Mouse (Mus musculus) heart, postnatal 0 days (tissue): ENCODE measurements around the gene Ap3d1. TPM values are rescaled to one million over a fixed set of nuclear protein-coding genes. Genes with fewer than 3 reads are reported as not detected.
A peak's percentile ranks its signal among the peaks of the same experiment; 100 is the strongest.

Source experiments
- ATAC-seq: fragments of 200-750 bp; cut with Nextera tagmentation; 2 replicates; pipeline ENCODE4 v1.8.0; 2017; ENCODE audit warnings: low read depth, moderate number of reproducible peaks, moderate library complexity; ENCODE audit not compliant: insufficient read depth
- DNase-seq: peaks from one replicate; pipeline ENCODE4 v3.0.0-alpha.2; 2016; ENCODE audit warnings: low spot score
- H3K27ac ChIP-seq: fragments of 300-500 bp; sonication (generic); 2 replicates; pipeline ENCODE4 v1.5.1; 2014; ENCODE audit warnings: low read depth, mild to moderate bottlenecking
- H3K27me3 ChIP-seq: fragments of 300-500 bp; sonication (generic); 2 replicates; pipeline ENCODE4 v1.6.1; 2014; ENCODE audit warnings: low read length, mixed read lengths; ENCODE audit not compliant: control insufficient read depth, insufficient read depth
- H3K36me3 ChIP-seq: fragments of 300-500 bp; sonication (generic); replicated peaks from 2 replicates; pipeline ENCODE4 v1.6.1; 2014; ENCODE audit warnings: low read length, mixed read lengths; ENCODE audit not compliant: control insufficient read depth, insufficient read depth
- H3K4me1 ChIP-seq: fragments of 300-500 bp; sonication (generic); 2 replicates; pipeline ENCODE4 v1.6.1; 2014; ENCODE audit warnings: antibody characterized with exemption; ENCODE audit not compliant: control insufficient read depth, insufficient read depth
- H3K4me2 ChIP-seq: fragments of 300-500 bp; sonication (generic); 2 replicates; pipeline ENCODE4 v1.6.1; 2014; ENCODE audit warnings: low read depth, mild to moderate bottlenecking, low read length, moderate library complexity
- H3K4me3 ChIP-seq: fragments of 300-500 bp; sonication (generic); 2 replicates; pipeline ENCODE4 v1.5.1; 2014; ENCODE audit warnings: low read depth, low read length
- H3K9ac ChIP-seq: fragments of 300-500 bp; sonication (generic); replicated peaks from 2 replicates; pipeline ENCODE4 v1.6.1; 2014; ENCODE audit warnings: low read depth, low read length, mixed read lengths
- H3K9me3 ChIP-seq: fragments of 300-500 bp; sonication (generic); replicated peaks from 2 replicates; pipeline ENCODE4 v1.6.1; 2016; ENCODE audit warnings: low read length; ENCODE audit not compliant: control insufficient read depth
- CTCF ChIP-seq: IDR thresholded peaks from 2 replicates; pipeline ENCODE4 v1.5.1; 2016; ENCODE audit warnings: antibody characterized with exemption, control low read depth, low read depth
- EP300 ChIP-seq: IDR thresholded peaks from 2 replicates; pipeline ENCODE4 v1.6.1; 2016; ENCODE audit warnings: antibody characterized with exemption, low read depth
- WGBS: fragments of 180-500 bp; shearing (Covaris S2); extraction: QIAGEN DNeasy Blood & Tissue Kit; methylation state at CpG from one replicate; pipeline ENCODE4 v1.1.7; 2014; 5-methylcytosine and 5-hydroxymethylcytosine counted together
- polyA plus RNA-seq: library from polyadenylated mRNA; unstranded; fragments of >200 nt; fragmentation: Nextera tagmentation; extraction: Ambion mirVana; gene quantifications from 2 replicates; pipeline ENCODE4 v1.2.1, GENCODE M21; 2015
- total RNA-seq: library from RNA; depleted of rRNA; stranded (reverse); fragments of >200 nt; gene quantifications from 2 replicates; pipeline ENCODE4 v1.2.3, GENCODE M21; 2014; ENCODE audit warnings: low replicate concordance

Gene Ap3d1
- total and polyA plus RNA-seq, 2 experiments from 2014 or later = 31.6 to 77.9 TPM

- peak; percentile 9; the same call in 1 of the 2 replicates for TF ChIP-seq EP300
- no peak for TF ChIP-seq CTCF
- no peaks in the 10 kb centered on the region for H3K9me3 ChIP-seq
- no peaks in the 10 kb centered on the region for H3K27me3 ChIP-seq
- H3K4me1 ChIP-seq = peaks cover 64% of the 10 kb centered on the region
- ATAC-seq (peak; percentile 86), DNase-seq (peak; percentile 99)
- H3K27ac ChIP-seq = peak overlapping the region; percentile 99
- under 1% methylated on average over 56 of the region's 78 CpGs for WGBS
- peak overlapping the region; percentile 94 for H3K4me3 ChIP-seq
- peaks cover 7% of the 10 kb centered on the region for H3K36me3 ChIP-seq
- H3K4me2 ChIP-seq = peak overlapping the region; percentile 75
- H3K9ac ChIP-seq = peak overlapping the region; percentile 98
Measured at GRCm38 (mm10) chr10:80676198-80676928, 65.7 kb downstream of the Ap3d1 start.

DNA sequence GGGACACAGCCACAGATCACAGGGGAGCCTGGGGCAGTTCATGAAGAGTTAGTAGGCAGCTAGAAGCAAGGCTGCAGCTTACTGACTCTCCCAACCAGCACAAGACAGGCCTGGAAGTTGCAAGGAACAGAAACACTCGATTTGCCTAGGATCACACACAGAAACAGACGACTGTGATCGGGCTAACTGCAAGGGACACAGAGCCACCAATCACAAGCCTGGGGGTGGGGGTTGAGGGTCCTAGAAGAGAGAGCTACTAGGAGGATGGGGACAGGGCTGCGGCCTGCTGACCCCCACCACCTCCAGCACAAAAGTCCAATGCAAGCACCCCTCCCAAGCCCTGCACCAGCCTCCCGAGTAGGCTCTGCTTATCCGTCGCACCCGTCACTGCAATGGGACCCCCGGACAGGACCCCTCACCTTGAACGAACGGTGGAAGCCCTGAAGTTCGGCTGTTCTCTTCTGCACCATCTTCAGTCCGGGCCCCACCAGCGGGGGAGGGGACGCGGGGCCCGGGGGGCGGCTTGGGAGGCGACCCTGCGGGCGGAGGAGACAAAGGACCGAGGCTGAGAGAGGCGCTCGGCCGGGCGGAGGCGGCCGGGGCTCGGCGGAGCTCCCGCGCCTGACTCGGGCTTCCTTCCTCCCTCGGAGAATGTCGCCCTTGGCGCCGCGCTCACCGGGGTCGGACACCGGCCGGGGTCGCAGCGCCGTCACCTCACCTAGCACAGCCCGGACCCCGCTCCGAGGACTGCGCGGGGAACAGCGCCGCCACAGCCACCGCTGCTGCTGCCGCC is 66.5 kb downstream of the Ap3d1 start:
- Histone ChIP-seq H3K9me3 (no peaks in the 10 kb centered on the region), H3K4me1 (peaks cover 71% of the 10 kb centered on the region), H3K27ac (peak overlapping the region; percentile 92), H3K4me3 (peak overlapping the region; percentile 94), H3K9ac (peak overlapping the region; percentile 98), H3K4me2 (peak overlapping the region; percentile 69), H3K36me3 (peaks cover 15% of the 10 kb centered on the region), H3K27me3 (no peaks in the 10 kb centered on the region)
- DNase-seq = peak; percentile 51
- under 1% methylated on average over 22 of the region's 54 CpGs for WGBS
- TF ChIP-seq CTCF (no peak), EP300 (no peak)
- no peak for ATAC-seq

- Histone ChIP-seq H3K4me1 (peaks cover 72% of the 10 kb centered on the region), H3K4me3 (peak overlapping the region; percentile 94), H3K9me3 (no peaks in the 10 kb centered on the region), H3K4me2 (peak overlapping the region; percentile 69), H3K27me3 (no peaks in the 10 kb centered on the region), H3K9ac (peak overlapping the region; percentile 98), H3K27ac (peak overlapping the region; percentile 92), H3K36me3 (peaks cover 19% of the 10 kb centered on the region)
- no peak for ATAC-seq
- no peak for TF ChIP-seq CTCF
- no peak for TF ChIP-seq EP300
- WGBS = 7% methylated on average over 6 of the region's 6 CpGs
- DNase-seq = no peak
Measured at GRCm38 (mm10) chr10:80674851-80675404, 67.1 kb downstream of the Ap3d1 start.

DNA sequence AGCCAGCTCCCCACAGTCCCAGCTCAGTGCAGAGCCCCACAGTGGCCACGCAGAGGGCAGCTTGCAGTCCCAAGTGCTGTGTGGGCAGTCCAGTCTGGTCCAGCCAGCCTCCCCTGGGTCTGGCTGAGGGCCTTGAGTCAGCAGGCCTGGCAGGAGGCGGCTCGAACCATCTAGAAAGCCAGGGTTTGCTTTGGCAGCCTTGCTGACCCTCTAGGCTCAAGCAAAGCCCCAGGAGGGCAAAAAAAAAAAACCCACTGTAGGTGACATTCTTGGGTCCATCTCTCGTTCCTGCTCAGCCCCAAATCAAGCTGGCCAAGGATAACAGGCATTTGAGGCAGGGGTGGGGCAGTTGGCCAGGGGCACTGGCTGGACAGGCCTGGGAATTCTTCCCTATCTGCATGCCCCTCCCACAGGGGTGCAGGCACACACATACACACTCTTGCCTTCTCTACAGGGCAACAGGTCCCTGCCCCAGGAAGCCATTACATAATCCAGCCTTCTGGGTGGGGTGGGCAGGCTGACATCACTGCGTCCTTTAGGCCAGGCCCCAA is 67.8 kb downstream of the Ap3d1 start:
- no peaks in the 10 kb centered on the region for H3K27me3 ChIP-seq
- H3K9me3 ChIP-seq = no peaks in the 10 kb centered on the region
- peak overlapping the region; percentile 69 for H3K4me2 ChIP-seq
- no peak for TF ChIP-seq CTCF
- H3K4me1 ChIP-seq = peaks cover 73% of the 10 kb centered on the region
- H3K9ac ChIP-seq = peak overlapping the region; percentile 98
- peak overlapping the region; percentile 94 for H3K4me3 ChIP-seq
- WGBS = 19% methylated on average over 5 of the region's 5 CpGs
- H3K27ac ChIP-seq = peak overlapping the region; percentile 92
- no peak for ATAC-seq
- DNase-seq = no peak
- H3K36me3 ChIP-seq = peaks cover 26% of the 10 kb centered on the region

DNA sequence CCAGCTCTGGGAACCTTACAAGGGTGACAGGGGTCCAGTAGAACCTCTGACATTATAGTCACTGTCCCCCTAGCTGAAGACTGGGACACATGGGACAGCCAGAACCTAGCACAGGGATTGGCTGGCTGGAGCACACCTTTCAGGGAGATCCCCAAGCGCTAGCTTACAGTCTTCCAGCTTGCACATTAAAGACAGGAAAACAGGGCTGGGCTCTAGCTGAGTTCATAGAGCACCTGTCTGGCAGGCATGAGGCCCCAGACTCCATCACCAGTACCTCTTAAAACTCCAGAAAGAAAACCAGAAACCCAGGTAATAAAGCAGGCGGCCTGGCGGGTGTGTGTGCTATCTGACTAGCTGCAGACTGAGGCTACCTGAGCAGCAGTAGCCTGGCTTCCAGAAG is 68.4 kb downstream of the Ap3d1 start:
- H3K4me2 ChIP-seq = peak overlapping the region; percentile 69
- H3K27me3 ChIP-seq = no peaks in the 10 kb centered on the region
- H3K36me3 ChIP-seq = peaks cover 32% of the 10 kb centered on the region
- H3K9ac ChIP-seq = peak overlapping the region; percentile 98
- ATAC-seq = no peak
- peak overlapping the region; percentile 94 for H3K4me3 ChIP-seq
- peak overlapping the region; percentile 92 for H3K27ac ChIP-seq
- no peaks in the 10 kb centered on the region for H3K9me3 ChIP-seq
- WGBS = 84% methylated on average over 3 of the region's 3 CpGs
- no peak for DNase-seq
- no peak for TF ChIP-seq EP300
- peaks cover 67% of the 10 kb centered on the region for H3K4me1 ChIP-seq
